Mouse (Mus musculus): ENCODE data around the gene Celf5. TPM values are rescaled to one million over a fixed set of nuclear protein-coding genes. Genes with fewer than 3 reads are reported as not detected.

The Celf5 gene
- total RNA-seq, 2 experiments from 2014 or later = 268 TPM

DNA sequence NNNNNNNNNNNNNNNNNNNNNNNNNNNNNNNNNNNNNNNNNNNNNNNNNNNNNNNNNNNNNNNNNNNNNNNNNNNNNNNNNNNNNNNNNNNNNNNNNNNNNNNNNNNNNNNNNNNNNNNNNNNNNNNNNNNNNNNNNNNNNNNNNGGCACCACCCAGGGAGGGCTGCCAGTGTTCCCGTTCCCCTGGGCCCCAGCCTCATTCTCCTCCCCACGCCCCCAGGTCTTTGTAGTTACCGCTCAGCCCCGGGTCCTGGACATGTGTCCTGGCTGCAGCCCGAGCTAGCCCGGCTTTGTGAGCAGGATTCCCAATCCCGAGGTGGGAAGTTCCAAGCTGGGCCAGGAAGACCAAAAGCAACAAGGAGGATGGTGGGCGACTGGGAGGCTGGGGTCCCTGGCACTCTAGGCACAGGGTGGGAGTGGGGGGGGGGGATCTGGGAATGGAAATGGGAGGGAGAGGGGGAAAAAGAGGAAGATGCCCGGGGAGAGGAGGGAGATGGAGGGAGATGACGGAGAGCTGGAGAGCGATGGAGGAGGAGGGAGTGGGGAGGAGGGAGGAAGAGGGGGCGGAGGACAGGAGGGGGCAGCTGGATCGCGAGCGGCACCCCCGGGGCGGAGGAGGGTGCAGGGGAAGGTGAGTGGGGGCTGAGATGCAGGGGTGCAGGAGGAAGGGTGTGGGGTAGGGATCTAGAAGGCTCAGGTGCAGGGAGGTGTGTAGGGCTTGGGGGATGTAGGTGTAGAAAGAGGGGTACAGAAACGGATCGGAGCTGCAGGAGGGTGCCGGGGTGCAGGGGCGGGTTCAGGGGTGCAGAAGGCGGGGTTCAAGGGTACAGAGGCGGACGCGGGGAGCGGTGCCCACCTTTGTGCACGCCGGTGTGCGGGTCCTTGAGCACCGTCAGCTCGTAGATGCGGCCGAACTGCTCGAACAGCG, 640 bp downstream of the Celf5 start:
- DNase-seq (ENCODE audit: low spot score in 2 of 2) = no peak

DNA sequence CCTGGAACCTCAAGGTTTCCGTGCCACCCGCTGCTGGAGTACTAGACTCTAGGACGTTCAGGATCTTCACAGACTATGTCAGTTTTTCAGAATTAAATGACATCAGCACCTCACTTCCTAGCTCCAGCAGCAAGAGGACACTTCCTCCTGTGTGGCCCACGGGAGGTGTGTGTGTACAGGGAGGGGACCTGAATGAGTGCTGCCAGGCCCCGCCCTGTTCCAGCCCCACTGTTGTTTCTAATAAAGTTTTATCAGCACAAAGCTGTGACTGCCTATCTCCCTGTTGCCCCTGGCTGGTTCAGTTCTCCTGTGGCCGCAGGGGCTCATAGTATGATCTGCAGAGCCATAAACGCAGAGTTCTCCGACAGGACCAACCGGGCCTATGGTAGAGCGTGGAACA, 8.0 kb downstream of the Celf5 start:
- DNase-seq (ENCODE audit: low spot score in 2 of 2) = no peak

DNA sequence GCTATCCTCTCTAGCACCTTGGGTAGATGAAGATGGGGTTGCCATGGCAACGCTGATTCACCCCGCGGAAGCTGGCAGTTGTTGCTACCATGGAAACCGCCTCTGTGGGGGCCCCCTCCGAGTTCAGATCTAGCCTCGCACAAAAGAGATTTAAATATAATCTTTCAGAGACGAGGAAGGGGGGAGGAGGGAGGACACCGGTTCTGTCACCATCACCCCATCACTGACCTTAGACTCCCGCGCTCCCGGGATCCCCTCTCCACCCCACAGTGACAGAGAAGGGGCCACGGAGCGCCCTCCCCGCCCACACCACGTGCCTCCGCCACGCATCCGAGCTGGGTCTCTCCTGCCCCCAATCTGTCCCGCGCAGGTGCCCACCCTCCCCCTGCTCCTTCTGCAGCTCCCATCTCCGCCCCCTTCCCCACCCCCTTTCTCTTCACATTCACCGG, 9.5 kb downstream of the Celf5 start:
- peak; percentile 89 to 96 for DNase-seq (ENCODE audit: low spot score in 2 of 2)

GRCm38 (mm10) chr10:81472403-81473002, 10.0 kb downstream of the Celf5 start:
- DNase-seq (ENCODE audit: low spot score in 2 of 2) = no peak

- peak in 1 of 2 experiments; percentile 58 for DNase-seq (ENCODE audit: low spot score in 2 of 2)
Observed at GRCm38 (mm10) chr10:81470454-81470853, 12.1 kb downstream of the Celf5 start.

GRCm38 (mm10) chr10:81469253-81469652, 13.3 kb downstream of the Celf5 start:
- peak; percentile 66 to 75 for DNase-seq (ENCODE audit: low spot score in 2 of 2)

- no peak for DNase-seq (ENCODE audit: low spot score in 2 of 2)
Observed at GRCm38 (mm10) chr10:81467670-81468235, 14.8 kb downstream of the Celf5 start.

DNA sequence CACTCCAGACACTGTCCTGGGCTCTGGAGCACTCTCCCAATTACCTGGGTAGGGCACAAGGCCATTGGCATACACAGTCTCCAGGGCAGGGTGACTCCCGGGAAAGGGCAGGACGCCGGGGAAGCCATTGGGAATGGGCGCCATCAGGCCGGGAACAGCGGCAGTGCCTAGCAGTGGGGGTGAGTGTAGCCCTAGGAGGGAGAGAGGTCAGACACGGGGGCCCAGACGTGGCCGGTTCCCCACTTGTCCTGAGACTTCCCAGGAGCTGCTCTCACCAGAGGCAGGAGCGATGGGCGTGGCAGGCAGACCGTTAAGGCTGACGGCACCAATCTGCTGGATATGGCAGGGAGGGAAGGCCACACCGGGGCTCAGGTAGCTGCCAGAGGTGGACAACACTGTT, 15.6 kb downstream of the Celf5 start:
- DNase-seq (ENCODE audit: low spot score in 2 of 2) = no peak

DNA sequence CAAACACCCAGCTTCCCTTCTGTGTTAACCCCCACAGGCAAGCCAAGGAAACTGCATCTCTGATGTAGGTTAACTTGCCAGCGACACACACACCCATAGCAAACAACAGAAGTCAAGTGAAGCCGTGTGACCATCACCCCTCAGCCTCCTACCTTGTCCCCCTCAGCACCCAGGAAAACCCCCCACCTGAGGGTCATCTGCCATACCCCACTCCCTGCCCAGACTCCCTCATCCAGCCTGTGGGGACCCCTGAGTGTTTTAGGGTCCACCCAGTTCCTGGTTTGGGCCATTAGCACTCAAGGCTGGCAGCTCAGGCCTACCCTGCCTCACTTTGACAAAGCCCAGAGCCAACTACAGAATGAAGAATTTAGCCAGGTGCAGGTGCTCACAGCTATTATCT, 16.4 kb downstream of the Celf5 start:
- no peak for DNase-seq (ENCODE audit: low spot score in 2 of 2)

DNA sequence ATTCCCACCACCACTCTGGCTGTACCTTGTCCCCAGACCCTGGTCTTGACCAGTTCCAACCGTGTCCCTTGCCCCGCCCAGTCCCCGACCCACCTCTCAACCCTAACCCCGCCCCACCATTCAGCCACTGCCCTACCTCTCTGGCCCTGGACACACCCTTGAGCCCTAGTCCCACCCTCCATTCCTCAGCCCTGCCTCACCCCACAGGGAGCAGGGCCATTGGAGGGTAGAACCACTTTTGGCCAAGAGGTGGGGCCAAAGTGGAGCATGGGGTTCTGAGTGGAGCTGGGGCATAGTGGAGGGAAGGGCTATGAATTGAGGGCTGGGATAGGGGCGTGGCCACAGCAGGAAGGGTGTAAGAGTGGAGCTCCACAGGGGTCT, 17.3 kb downstream of the Celf5 start:
- DNase-seq (ENCODE audit: low spot score in 2 of 2) = no peak

DNA sequence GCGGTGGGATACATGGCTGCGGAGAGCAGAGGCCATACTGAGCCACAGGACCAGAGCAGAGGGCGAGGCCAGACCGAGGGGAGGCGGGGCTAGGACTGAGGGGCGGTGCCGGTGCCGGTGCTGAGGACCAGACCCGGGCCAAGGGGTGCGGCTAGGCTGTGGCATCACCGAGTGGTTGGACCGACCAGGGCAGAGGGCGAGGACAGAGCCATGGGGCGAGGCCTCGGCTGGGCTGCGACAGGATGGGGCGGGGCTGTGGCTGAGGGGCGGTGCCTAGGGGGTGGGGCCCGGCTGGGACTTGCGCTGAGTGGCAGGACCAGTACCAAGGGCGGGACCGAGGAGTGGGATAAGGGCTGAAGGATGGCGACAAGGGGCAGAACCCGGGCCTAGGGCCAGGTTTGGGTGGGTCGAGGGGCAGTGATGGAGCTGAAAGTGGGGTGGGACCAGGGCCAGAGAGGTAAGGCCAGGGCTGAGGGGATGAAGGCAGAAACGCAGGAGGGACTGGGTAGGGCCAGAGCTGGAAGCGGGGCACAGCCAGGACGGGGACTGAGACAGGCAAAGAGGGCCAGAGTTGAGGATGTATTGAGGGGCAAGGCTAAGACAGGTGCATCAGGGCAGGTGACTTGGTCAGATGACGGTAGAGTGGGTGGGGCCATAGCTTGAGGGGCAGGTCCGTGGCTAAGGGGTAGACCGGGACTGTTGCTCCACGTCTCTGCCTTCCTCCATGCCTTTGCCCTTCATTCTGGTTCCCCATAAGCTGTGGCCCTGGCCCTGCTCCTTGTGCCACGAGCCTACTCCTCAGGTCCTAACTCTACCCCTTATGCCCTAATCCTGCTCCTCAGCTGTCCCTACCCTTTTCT, 17.9 kb downstream of the Celf5 start:
- peak in 1 of 2 experiments; percentile 6 for DNase-seq (ENCODE audit: low spot score in 2 of 2)

- no peak for DNase-seq (ENCODE audit: low spot score in 2 of 2)
Observed at GRCm38 (mm10) chr10:81463531-81463930, 19.0 kb downstream of the Celf5 start.

DNA sequence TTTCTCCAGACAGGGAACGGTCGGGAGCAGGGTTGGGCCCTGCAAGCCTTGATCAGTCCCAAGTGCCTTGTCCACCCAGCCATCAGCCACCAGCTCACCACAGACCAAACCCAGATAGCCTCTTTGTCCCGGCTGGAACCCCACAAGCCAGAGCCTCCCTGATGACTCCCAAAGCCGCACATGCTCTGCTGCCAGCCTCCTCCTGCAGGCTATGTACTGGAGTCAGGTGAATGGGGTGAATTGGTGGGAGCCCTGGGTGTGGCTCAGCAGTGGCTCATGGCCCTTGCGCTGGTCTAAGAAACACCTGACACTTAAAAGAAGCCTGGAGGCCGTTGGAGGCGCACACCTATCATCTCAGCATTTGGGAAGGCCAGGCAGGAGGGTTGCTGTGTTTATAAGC, 19.6 kb downstream of the Celf5 start:
- DNase-seq (ENCODE audit: low spot score in 2 of 2) = no peak

DNA sequence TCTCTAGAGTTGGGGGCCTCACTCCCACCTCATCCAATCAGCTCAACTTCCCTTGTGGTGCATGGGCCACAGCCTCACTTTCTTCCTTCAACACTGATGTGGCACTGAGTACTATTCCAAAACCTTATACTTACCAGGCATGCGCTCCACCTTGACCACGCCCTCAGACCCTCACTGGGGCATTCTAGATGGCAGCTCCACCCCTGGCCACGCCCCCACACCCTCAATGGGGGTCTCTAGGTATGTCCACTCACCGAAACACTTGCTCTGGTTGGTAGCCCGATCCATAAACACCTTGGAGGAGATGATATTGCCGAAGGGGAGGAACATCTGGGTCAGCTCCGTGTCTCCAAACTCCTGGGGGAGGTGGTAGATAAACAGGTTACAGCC, 20.1 kb downstream of the Celf5 start:
- DNase-seq (ENCODE audit: low spot score in 2 of 2) = no peak

DNA sequence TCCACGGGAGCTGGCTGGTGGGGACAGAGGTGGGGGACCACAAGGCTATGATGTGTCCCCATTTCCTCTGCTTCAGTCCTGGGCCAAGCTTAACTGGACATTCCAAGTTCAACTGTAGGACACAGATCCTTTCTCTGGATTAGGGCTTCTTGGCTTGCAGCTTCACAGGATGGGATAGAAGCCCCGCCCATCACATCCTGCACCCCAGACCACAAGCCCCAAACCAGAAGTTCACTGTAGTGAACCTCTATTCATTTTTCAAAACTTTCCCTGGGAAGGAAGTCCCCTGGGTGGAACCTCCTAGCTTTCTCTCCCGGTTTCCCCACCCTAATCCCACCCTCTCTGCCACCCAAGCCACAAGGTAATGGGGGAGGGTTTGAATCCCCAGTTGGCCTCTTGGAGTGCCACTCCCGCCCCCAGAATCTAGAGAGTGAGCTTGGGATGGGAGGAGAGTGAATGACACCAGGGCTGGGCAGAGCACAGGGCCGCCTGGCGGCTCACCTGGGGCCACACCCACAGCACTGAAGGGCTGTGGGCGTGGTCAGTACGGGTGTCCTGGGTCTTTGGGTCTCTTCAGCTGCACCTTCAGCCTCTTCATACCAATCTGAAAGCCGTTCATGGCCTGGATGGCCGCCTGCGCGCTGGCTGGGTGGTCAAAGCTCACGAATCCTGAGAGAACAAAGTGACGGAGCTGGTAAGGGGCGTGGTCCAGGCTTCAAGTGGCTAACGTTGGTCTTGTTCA, 20.7 kb downstream of the Celf5 start:
- no peak for DNase-seq (ENCODE audit: low spot score in 2 of 2)

DNA sequence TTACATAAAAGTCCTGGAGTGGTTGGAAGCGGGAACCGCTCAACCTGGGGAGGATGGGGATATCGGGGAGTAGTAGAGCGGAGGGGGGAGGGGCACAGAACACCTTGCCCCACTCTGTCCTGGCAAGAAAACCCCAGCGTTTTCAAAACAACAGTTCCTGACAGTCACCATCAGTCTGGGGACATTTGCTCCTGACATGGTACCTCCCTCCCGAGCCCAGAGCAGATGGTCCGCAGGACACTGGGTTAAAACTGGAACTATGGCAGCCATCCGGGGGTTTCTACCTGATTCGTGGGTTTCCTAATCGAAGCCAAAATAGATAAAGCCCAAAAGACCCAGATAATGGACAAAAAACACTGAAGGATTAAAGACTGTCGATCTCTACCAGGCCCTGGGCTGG, 21.6 kb downstream of the Celf5 start:
- DNase-seq (ENCODE audit: low spot score in 2 of 2) = no peak

DNA sequence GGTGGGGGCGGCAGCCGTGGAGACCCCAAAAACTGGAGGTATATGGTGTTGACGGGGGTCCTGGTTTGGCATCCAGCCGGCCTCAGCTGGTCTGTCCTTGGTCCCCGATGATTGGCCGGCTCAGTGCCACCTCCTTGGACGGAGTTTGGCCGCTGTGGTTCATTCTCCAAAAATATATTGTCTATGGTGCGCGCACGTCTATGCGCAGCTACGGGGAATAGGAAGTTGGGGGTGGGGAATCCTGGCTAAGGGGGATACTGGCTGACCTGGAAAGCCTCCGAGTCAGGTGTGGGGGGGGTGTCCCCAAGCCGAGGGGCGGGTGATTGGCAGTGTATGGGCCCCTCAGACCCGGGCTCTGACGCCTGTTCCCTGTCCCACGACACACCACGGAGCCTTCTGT, 22.0 kb downstream of the Celf5 start:
- no peak for DNase-seq (ENCODE audit: low spot score in 2 of 2)

- no peak for DNase-seq (ENCODE audit: low spot score in 2 of 2)
Observed at GRCm38 (mm10) chr10:81459399-81459798, 23.1 kb downstream of the Celf5 start.

DNA sequence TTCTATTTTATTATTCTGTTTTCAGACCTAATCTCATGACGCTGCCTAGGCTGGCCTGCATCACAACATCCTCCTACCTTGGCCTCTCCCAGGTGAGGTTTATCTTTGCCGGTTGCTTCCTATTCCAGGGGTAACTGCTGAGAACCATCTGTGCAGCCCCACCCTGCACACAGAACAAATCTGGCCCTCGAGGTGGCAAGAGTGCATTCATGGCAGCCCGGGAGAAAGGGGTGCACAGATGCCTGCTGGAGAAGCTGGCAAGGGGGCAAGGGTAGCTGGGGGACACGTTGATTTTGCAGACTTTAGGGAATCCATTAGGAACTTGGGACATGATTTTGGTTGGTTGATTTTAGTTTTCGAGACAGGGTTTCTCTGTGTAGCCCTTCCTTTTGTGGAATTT, 24.2 kb downstream of the Celf5 start:
- DNase-seq (ENCODE audit: low spot score in 2 of 2) = peak; percentile 2 to 10

DNA sequence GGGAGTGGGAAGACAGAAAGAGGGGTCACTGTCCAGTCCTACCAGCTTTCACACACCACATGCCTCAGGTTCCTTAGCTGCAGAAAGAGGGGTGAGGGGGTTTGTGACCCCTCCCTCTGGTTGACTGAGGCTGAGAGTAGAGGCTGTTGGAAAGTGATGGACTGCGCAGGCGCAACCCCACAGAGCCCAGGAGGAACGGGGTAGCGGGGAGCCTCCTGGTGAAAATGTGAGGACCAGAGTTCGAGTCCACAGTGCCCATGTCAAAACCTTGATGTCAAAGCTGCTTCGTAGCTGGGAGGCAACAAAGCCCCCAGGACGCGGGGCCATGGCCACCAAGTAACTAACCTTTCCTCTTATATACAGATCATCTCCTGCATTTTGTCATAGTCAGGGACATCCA, 24.9 kb downstream of the Celf5 start:
- no peak for DNase-seq (ENCODE audit: low spot score in 2 of 2)

Measured in layer of hippocampus, adult 18-20 months (tissue).